1 mouse cellular context compared by ENCODE assay signal in genomic region chr17:34032174-34032632, GRCm38 (mm10).
TF ChIP-seq lines count a peak whose summit lies in the region.

No protein-coding gene starts in this region.

TF ChIP-seq in CH12.LX, 34 proteins besides CTCF, POLR2A, EP300 and RAD21:
- TF ChIP-seq HCFC1 (IDR thresholded peaks at IDR 0.05; ENCODE audit: low read depth, low read length) (no peak; the same call in 1 of the 2 replicates), ZC3H11A (IDR thresholded peaks at IDR 0.05; ENCODE audit: low read depth, low read length) (no peak), ETS1 (conservative IDR thresholded peaks at IDR 0.05; ENCODE audit: low read depth, low read length) (no peak), USF2 (conservative IDR thresholded peaks at IDR 0.05; ENCODE audit: low read depth, low read length) (no peak), ZMIZ1 (IDR thresholded peaks at IDR 0.05; ENCODE audit: low read depth, low read length) (no peak), JUN (IDR thresholded peaks at IDR 0.05; ENCODE audit: insufficient read depth, low read depth, low read length) (no peak), POLR2AphosphoS2 (IDR thresholded peaks at IDR 0.05; ENCODE audit: low read depth, low read length) (no peak), USF1 (IDR thresholded peaks at IDR 0.05; ENCODE audit: low read depth, low read length) (no peak), TCF12 (IDR thresholded peaks at IDR 0.05; ENCODE audit: low read depth, low read length) (0 out of 2 replicates have a peak, but pooled peaks have one; percentile 34), PAX5 (IDR thresholded peaks at IDR 0.05; ENCODE audit: low read length) (no peak), SMC3 (IDR thresholded peaks at IDR 0.05; ENCODE audit: low read depth, low read length) (no peak), TBP (conservative IDR thresholded peaks at IDR 0.05; ENCODE audit: low read depth, low read length) (0 out of 2 replicates have a peak, but pooled peaks have one; percentile 29), MXI1 (IDR thresholded peaks at IDR 0.05; ENCODE audit: low read depth, low read length) (peak; percentile 91), MAZ (IDR thresholded peaks at IDR 0.05; ENCODE audit: low read depth, low read length) (peak; percentile 57), ZNF384 (IDR thresholded peaks at IDR 0.05; ENCODE audit: low read depth, low read length) (no peak), NRF1 (IDR thresholded peaks at IDR 0.05; ENCODE audit: low read depth, low read length) (no peak; the same call in 1 of the 2 replicates), IRF4 (IDR thresholded peaks at IDR 0.05; ENCODE audit: low read depth, low read length) (peak; percentile 27; the same call in 1 of the 2 replicates), SIN3A (IDR thresholded peaks at IDR 0.05; ENCODE audit: low read length) (peak; percentile 76), KAT2A (IDR thresholded peaks at IDR 0.05; ENCODE audit: insufficient replicate concordance, low read length) (no peak), NELFE (IDR thresholded peaks at IDR 0.05; ENCODE audit: low read depth, low read length) (peak; percentile 73), BHLHE40 (IDR thresholded peaks at IDR 0.05; ENCODE audit: low read depth, low read length) (peak; percentile 61), JUND (conservative IDR thresholded peaks at IDR 0.05; ENCODE audit: low read depth, low read length) (no peak), MYC (IDR thresholded peaks at IDR 0.05; ENCODE audit: low read depth, low read length) (peak; percentile 97), GABPA (IDR thresholded peaks at IDR 0.05; ENCODE audit: insufficient replicate concordance, low read depth, low read length) (no peak), UBTF (IDR thresholded peaks at IDR 0.05; ENCODE audit: low read depth, low read length) (no peak), E2F4 (IDR thresholded peaks at IDR 0.05; ENCODE audit: insufficient replicate concordance, low read depth, low read length) (no peak), MAX (IDR thresholded peaks at IDR 0.05; ENCODE audit: low read length) (peak; percentile 90), MAFK (IDR thresholded peaks at IDR 0.05; ENCODE audit: insufficient replicate concordance, low read length) (no peak), MEF2A (IDR thresholded peaks at IDR 0.05; ENCODE audit: borderline replicate concordance, low read depth, low read length) (0 out of 2 replicates have a peak, but pooled peaks have one; percentile 14), ZKSCAN1 (IDR thresholded peaks at IDR 0.05; ENCODE audit: borderline replicate concordance, low read depth, low read length) (no peak), CHD1 (IDR thresholded peaks at IDR 0.05; ENCODE audit: low read depth, low read length) (no peak), ELF1 (IDR thresholded peaks at IDR 0.05; ENCODE audit: low read depth, low read length) (peak; percentile 63; the same call in 1 of the 2 replicates), RCOR1 (conservative IDR thresholded peaks at IDR 0.05; ENCODE audit: low read depth, low read length) (0 out of 2 replicates have a peak, but pooled peaks have one; percentile 36), CHD2 (IDR thresholded peaks at IDR 0.05; ENCODE audit: low read length) (no peak)
